Mouse (Mus musculus) cerebellum, adult 2 months (tissue): ENCODE results near the gene Dpy19l3. TPM values are rescaled to one million over a fixed set of nuclear protein-coding genes. Genes with fewer than 3 reads are reported as not detected.

ENCODE experiments used
- DNase-seq, 2 experiments: peaks; one replicate each; pipeline ENCODE4 v3.0.0; 2021
- H3K27ac ChIP-seq: fragments of 200-500 bp; 2 replicates; pipeline ENCODE4 v1.5.1; 2012; ENCODE audit warnings: low read length, control low read depth, inconsistent platforms; ENCODE audit not compliant: insufficient read depth
- H3K27me3 ChIP-seq: fragments of 200-500 bp; 2 replicates; pipeline ENCODE4 v1.6.1; 2012; ENCODE audit warnings: inconsistent platforms, mild to moderate bottlenecking, low read length, moderate library complexity; ENCODE audit not compliant: control insufficient read depth, insufficient read depth
- H3K4me1 ChIP-seq: fragments of 200-500 bp; 2 replicates; pipeline ENCODE4 v1.6.1; 2011; ENCODE audit warnings: low read length; ENCODE audit not compliant: control insufficient read depth, insufficient read depth
- H3K4me3 ChIP-seq: fragments of 200-500 bp; replicated peaks from 2 replicates; pipeline ENCODE3; 2011; ENCODE audit warnings: mild to moderate bottlenecking, low read depth, low read length, control low read depth; ENCODE audit not compliant: insufficient read depth
- CTCF ChIP-seq: fragments of 200-500 bp; IDR thresholded peaks from 2 replicates; pipeline ENCODE4 v1.5.1; 2011; ENCODE audit warnings: low read depth, mild to moderate bottlenecking, control low read depth, low read length, moderate library complexity, borderline replicate concordance; ENCODE audit not compliant: insufficient read depth
- POLR2A ChIP-seq: fragments of 200-500 bp; IDR thresholded peaks from 2 replicates; pipeline ENCODE4 v1.6.1; 2011; ENCODE audit warnings: low read length, control low read depth, borderline replicate concordance; ENCODE audit not compliant: insufficient read depth
- WGBS: fragments of 180-500 bp; shearing (Covaris S2); methylation state at CpG from one replicate; pipeline ENCODE4 v1.1.7; 2018; 5-methylcytosine and 5-hydroxymethylcytosine counted together
- polyA plus RNA-seq: library from polyadenylated mRNA; depleted of rRNA; stranded (reverse); fragments of >200 nt; gene quantifications from 2 replicates; pipeline ENCODE4 v1.2.3, GENCODE M21; 2012; rRNA removed

The Dpy19l3 gene
- 25.5 TPM in 2 replicates for polyA plus RNA-seq

- Histone ChIP-seq H3K27me3 (no peaks in the 10 kb centered on the region), H3K4me1 (0 out of 2 replicates have a peak, but pooled peaks cover 2% of the 10 kb centered on the region), H3K4me3 (peak within 1 kb of the TSS; percentile 82), H3K27ac (no peak within 1 kb of the TSS)
- WGBS = under 1% methylated on average over 70 of the region's 70 CpGs
- TF ChIP-seq CTCF (no peak), POLR2A (peak; percentile 67; the same call in 1 of the 2 replicates)
- DNase-seq = peak; percentile 81 to 88
Observed at GRCm38 (mm10) chr7:35754033-35754885, at the start of gene Dpy19l3. Gene Dpy19l3 (minus strand): TSS chr7:35754454.

GRCm38 (mm10) chr7:35802906-35803595, 48.8 kb upstream of the Dpy19l3 start, which contains the start of gene Zfp507:
Gene Zfp507 (minus strand): TSS chr7:35803003.
- Histone ChIP-seq H3K27ac (peak within 1 kb of the TSS; percentile 41; the same call in 1 of the 2 replicates), H3K27me3 (no peaks in the 10 kb centered on the region), H3K4me3 (peak within 1 kb of the TSS; percentile 97), H3K4me1 (no peaks in the 10 kb centered on the region; the same call in 1 of the 2 replicates)
- peak; percentile 52; the same call in 1 of the 2 replicates for TF ChIP-seq POLR2A
- no peak for TF ChIP-seq CTCF
- peak; percentile 87 to 89 for DNase-seq
- 20% methylated on average over 26 of the region's 26 CpGs for WGBS

GRCm38 (mm10) chr7:35802201-35802905, 48.1 kb upstream of the Dpy19l3 start:
- DNase-seq = no peak
- H3K27ac ChIP-seq = peak overlapping the region; percentile 41; the same call in 1 of the 2 replicates
- no peaks in the 10 kb centered on the region; the same call in 1 of the 2 replicates for H3K4me1 ChIP-seq
- under 1% methylated on average over 31 of the region's 49 CpGs for WGBS
- peak overlapping the region; percentile 97 for H3K4me3 ChIP-seq
- TF ChIP-seq CTCF = no peak
- TF ChIP-seq POLR2A = no peak
- no peaks in the 10 kb centered on the region for H3K27me3 ChIP-seq

- WGBS = 53% methylated on average over 7 of the region's 7 CpGs
- H3K27me3 ChIP-seq = no peaks in the 10 kb centered on the region
- no peak overlapping the region for H3K4me3 ChIP-seq
- TF ChIP-seq CTCF (no peak), POLR2A (no peak)
- no peak overlapping the region for H3K27ac ChIP-seq
- peaks cover 4% of the 10 kb centered on the region; the same call in 1 of the 2 replicates for H3K4me1 ChIP-seq
- no peak for DNase-seq
Observed at GRCm38 (mm10) chr7:35796123-35796522, 41.9 kb upstream of the Dpy19l3 start.

- TF ChIP-seq POLR2A (no peak), CTCF (no peak)
- H3K4me3 ChIP-seq = no peak overlapping the region
- H3K27ac ChIP-seq = no peak overlapping the region
- H3K27me3 ChIP-seq = no peaks in the 10 kb centered on the region
- DNase-seq = no peak
- peaks cover 4% of the 10 kb centered on the region; the same call in 1 of the 2 replicates for H3K4me1 ChIP-seq
- WGBS = 86% methylated on average over 12 of the region's 12 CpGs
Observed at GRCm38 (mm10) chr7:35794145-35794664, 40.0 kb upstream of the Dpy19l3 start.

- no peaks in the 10 kb centered on the region for H3K27me3 ChIP-seq
- no peak overlapping the region for H3K27ac ChIP-seq
- no peak overlapping the region for H3K4me3 ChIP-seq
- no peak for TF ChIP-seq POLR2A
- no peak for TF ChIP-seq CTCF
- peaks cover 4% of the 10 kb centered on the region; the same call in 1 of the 2 replicates for H3K4me1 ChIP-seq
- DNase-seq = no peak
- 70% methylated on average over 12 of the region's 12 CpGs for WGBS
Observed at GRCm38 (mm10) chr7:35792150-35792848, 38.0 kb upstream of the Dpy19l3 start.

GRCm38 (mm10) chr7:35790926-35791325, 36.7 kb upstream of the Dpy19l3 start:
- no peak for DNase-seq
- no peak overlapping the region for H3K4me3 ChIP-seq
- peaks cover 4% of the 10 kb centered on the region; the same call in 1 of the 2 replicates for H3K4me1 ChIP-seq
- no peaks in the 10 kb centered on the region for H3K27me3 ChIP-seq
- no peak for TF ChIP-seq POLR2A
- TF ChIP-seq CTCF = no peak
- H3K27ac ChIP-seq = no peak overlapping the region
- WGBS = 79% methylated on average over 8 of the region's 8 CpGs
